Mouse (Mus musculus): ENCODE measurements around the gene Dhh.

The Dhh gene

GRCm38 (mm10) chr15:98871916-98872888, 26.1 kb downstream of the Dhh start:
- peak; percentile 89 to 90 for DNase-seq (ENCODE audit: low spot score in 2 of 2)

- peak; percentile 38 to 48 for DNase-seq (ENCODE audit: low spot score in 2 of 2)
Observed at GRCm38 (mm10) chr15:98871070-98871915, 27.0 kb downstream of the Dhh start, which contains the start of gene Kmt2d. Gene Kmt2d (minus strand): TSS chr15:98871204.

GRCm38 (mm10) chr15:98870179-98871069, 27.9 kb downstream of the Dhh start:
- peak in 1 of 2 experiments; percentile 34 for DNase-seq (ENCODE audit: low spot score in 2 of 2)

GRCm38 (mm10) chr15:98869342-98870178, 28.8 kb downstream of the Dhh start:
- no peak for DNase-seq (ENCODE audit: low spot score in 2 of 2)

- no peak for DNase-seq (ENCODE audit: low spot score in 2 of 2)
Observed at GRCm38 (mm10) chr15:98868346-98869063, 29.8 kb downstream of the Dhh start.

- peak; percentile 45 to 56 for DNase-seq (ENCODE audit: low spot score in 2 of 2)
Observed at GRCm38 (mm10) chr15:98867321-98867720, 31.0 kb downstream of the Dhh start.

- no peak for DNase-seq (ENCODE audit: low spot score in 2 of 2)
Observed at GRCm38 (mm10) chr15:98866501-98866900, 31.8 kb downstream of the Dhh start.

- no peak for DNase-seq (ENCODE audit: low spot score in 2 of 2)
Observed at GRCm38 (mm10) chr15:98865771-98866170, 32.6 kb downstream of the Dhh start.

GRCm38 (mm10) chr15:98864951-98865350, 33.4 kb downstream of the Dhh start:
- DNase-seq (ENCODE audit: low spot score in 2 of 2), result no peak

DNA sequence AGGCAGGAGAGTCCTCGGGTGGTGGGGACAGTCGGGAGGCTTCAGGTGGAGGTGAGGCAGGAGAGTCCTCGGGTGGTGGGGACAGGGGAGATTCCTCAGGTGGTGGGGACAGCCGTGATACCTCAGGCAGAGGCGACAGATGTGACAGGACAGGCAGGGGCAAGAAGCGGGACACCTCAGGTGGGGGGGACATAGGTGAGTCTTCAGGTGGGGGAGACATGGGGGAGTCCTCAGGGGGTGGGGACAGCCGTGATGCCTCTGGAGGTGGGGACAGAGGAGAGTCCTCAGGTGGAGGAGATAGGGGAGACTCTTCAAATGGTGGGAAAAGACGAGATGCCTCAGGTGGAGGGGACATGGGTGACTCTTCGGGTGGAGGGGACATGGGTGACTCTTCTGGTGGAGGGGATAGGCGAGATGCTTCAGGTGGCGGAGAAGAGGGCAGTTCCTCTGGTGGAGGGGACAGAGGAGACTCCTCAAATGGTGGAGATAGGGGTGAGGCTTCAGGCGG, 34.8 kb downstream of the Dhh start:
- no peak for DNase-seq (ENCODE audit: low spot score in 2 of 2)

GRCm38 (mm10) chr15:98861701-98862410, 36.5 kb downstream of the Dhh start:
- no peak for DNase-seq (ENCODE audit: low spot score in 2 of 2)

- DNase-seq (ENCODE audit: low spot score in 2 of 2), result no peak
Observed at GRCm38 (mm10) chr15:98860921-98861320, 37.4 kb downstream of the Dhh start.

DNA sequence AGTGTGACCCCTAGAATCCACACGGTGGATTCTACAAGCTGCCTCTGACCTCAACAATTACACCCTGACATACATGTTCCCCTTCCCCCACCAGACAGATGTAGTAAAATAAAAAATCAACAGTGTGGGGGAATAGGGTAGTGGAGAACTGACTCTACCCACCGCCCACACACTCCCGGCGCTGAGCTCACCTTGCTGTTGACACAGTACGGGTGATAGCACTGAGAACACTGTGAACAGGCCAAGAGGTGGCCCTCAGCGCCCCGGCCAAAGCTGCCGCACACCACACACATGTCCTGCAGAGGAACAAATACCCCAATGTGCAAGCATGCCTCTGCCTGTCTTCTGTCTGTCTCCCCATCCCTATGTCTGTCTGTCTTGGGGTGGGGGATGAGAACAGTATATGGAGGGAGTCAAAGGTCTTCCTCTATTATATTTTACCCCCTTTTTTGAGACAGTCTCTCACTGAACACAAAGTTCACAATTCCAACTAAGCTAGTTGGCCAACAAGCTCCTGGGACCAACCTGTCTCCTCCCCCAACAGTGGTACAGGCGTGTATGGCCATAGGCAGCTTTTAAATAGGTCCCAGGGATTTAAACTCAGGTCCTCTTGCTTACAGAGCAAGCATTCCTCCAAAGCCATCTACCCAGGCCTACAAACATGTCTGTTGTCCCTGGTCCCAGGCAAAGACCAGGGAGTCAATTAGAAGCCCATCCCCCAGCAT, 38.9 kb downstream of the Dhh start:
- DNase-seq (ENCODE audit: low spot score in 2 of 2), result no peak

GRCm38 (mm10) chr15:98854214-98854613, 44.1 kb downstream of the Dhh start:
- no peak for DNase-seq (ENCODE audit: low spot score in 2 of 2)

DNA sequence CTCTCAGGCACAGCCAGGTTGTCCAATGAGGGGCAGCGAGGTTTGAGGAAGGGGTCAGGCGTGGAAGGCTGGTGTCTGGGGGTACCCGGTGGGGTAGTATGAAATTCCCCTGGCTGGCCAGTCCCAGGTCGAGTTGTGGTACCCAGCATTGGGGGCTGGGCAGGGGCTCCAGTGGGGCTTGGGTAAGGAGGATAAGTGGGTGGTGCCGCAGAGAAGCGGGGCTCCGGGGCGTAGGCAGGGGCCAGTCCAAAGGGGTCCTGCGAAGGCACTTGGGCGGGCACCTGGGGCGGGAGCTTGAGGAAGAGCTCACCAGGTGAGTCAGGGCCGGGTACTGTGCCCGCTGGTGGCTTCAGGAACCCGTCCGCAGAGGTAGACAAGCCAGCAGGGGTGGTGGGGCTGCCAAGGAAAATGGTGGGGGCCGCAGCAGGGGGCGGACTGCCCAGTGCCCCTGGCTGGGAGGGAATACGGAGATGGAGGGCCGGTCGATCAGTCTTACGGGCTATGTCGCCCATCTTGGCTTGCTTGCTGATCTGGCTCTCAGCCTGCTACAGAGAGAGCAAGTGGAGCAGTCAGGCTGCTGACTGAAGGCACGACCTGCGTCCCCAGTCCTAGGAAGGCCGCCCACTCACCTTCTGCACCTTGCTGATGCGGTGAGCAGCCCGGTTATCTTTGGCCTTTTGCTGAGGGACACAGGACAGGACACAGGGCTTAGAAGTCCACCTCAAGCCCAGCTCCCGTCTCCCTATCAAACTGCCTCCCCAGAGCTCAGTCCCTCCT, 45.0 kb downstream of the Dhh start:
- DNase-seq (ENCODE audit: low spot score in 2 of 2), result no peak

- no peak for DNase-seq (ENCODE audit: low spot score in 2 of 2)
Observed at GRCm38 (mm10) chr15:98852733-98853132, 45.6 kb downstream of the Dhh start.

- DNase-seq (ENCODE audit: low spot score in 2 of 2), result no peak
Observed at GRCm38 (mm10) chr15:98852071-98852470, 46.3 kb downstream of the Dhh start.
